Mouse (Mus musculus) liver, embryonic 14.5 days (tissue): ENCODE results near the gene Litaf.

Source experiments
- CTCF ChIP-seq: IDR thresholded peaks from 2 replicates; pipeline ENCODE4 v1.5.1; 2016; ENCODE audit warnings: antibody characterized with exemption, low read depth, control low read depth
- EP300 ChIP-seq: IDR thresholded peaks from 2 replicates; pipeline ENCODE4 v1.6.1; 2016; ENCODE audit warnings: antibody characterized with exemption, low read depth

DNA sequence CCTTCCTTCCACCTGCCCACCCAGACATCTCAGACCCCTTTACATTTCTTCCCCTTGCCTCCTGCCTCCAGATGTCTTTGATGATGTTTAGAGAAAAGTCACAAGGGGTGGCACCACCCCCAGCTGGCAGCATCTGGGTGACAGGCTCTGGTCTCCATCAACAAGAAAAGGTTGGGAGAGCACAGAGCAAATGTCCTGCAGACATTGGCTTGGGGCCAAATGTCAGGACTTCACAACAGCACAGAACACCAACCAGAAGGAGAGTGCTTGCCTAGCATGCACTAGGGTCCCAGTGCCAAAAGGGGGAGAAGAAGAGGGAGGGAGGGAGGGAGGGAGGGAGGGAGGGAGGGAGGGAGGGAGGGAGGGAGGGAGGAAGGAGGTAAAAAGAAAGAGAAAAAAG lies 146.1 kb downstream of the Litaf start:
- TF ChIP-seq CTCF (no peak), EP300 (no peak)
